Mouse (Mus musculus): ENCODE data around the gene Nr4a3. TPM values are rescaled to one million over a fixed set of nuclear protein-coding genes. Genes with fewer than 3 reads are reported as not detected.
A peak's percentile ranks its signal among the peaks of the same experiment; 100 is the strongest.

Nr4a3 gene
- total and polyA plus RNA-seq, 3 experiments = 0.17 TPM; not detected in 2

DNA sequence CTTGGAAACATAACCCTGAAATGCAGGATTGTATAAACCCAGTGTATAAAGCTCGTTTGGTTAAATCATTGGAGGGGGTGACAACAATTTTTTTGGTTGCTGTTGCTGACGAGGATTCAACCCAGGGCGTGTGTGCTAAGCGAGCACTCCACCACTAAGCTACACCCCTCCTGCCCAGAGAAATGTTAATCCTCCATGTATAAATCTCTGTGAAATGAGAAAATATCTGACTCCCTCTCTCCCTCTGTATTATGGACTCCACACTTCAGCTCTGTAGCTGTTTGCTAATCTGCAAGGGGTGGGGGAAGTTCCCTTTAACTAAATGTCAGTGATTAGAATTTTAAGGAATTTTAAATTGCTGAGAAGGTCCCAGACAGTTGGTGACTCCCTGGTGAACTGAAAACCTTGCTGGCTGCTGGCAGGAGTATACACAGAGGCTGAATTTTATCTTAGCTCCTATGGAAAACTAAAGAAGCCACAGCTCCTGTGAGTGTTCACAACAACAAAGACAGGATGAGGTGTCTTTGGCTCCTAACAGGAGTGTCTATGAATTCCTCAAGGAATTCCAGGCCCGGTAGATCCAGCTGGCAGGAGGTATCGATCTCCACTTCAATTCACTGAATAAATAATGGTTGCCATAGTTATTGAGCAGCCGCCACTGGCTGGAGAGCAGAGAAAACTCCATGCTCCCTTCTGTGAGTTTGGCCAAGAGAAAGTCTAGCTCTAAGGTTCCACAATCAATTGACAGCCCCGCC is 34.5 kb downstream of the Nr4a3 start:
- H3K27me3 ChIP-seq (ENCODE audit: control insufficient read depth in 1 of 2, insufficient read depth in 2 of 2, low read length in 2 of 2) = no peaks in the 10 kb centered on the region; a peak in 2 of 4 replicates
- TF ChIP-seq UBTF (IDR thresholded peaks at IDR 0.05; ENCODE audit: borderline replicate concordance, insufficient read depth, low read depth, low read length) = no peak
- TF ChIP-seq POLR2AphosphoS5 (IDR thresholded peaks at IDR 0.05; ENCODE audit: borderline replicate concordance, low read depth, low read length) = no peak
- TF ChIP-seq MYC (IDR thresholded peaks at IDR 0.05; ENCODE audit: low read depth, low read length) = no peak
- no peak for TF ChIP-seq NRF1 (IDR thresholded peaks at IDR 0.05; ENCODE audit: insufficient read depth, low read depth, low read length, poor library complexity, severe bottlenecking)
- TF ChIP-seq MAFK (IDR thresholded peaks at IDR 0.05; ENCODE audit: borderline replicate concordance, low read depth, low read length) = no peak
- TF ChIP-seq CHD2 (IDR thresholded peaks at IDR 0.05; ENCODE audit: low read length) = no peak
- TF ChIP-seq ZKSCAN1 (IDR thresholded peaks at IDR 0.05; ENCODE audit: low read depth, low read length) = no peak
- no peak for TF ChIP-seq HCFC1 (IDR thresholded peaks at IDR 0.05; ENCODE audit: low read depth, low read length)
- TF ChIP-seq POLR2A (IDR thresholded peaks at IDR 0.05; ENCODE audit: control insufficient read depth in 1 of 2, insufficient read depth in 1 of 2, low read depth in 1 of 2, low read length in 2 of 2, poor library complexity in 1 of 2) = no peak
- TF ChIP-seq JUND (IDR thresholded peaks at IDR 0.05; ENCODE audit: low read depth, low read length) = no peak
- TF ChIP-seq CTCF (IDR thresholded peaks at IDR 0.05 in 2 of 3, conservative IDR thresholded peaks at IDR 0.05 in 1 of 3; ENCODE audit: control insufficient read depth in 1 of 3, insufficient read depth in 1 of 3, low read depth in 2 of 3, low read length in 3 of 3, poor library complexity in 1 of 3, severe bottlenecking in 1 of 3) = no peak
- TF ChIP-seq USF1 (IDR thresholded peaks at IDR 0.05; ENCODE audit: low read depth, low read length) = no peak
- no peak for TF ChIP-seq BHLHE40 (IDR thresholded peaks at IDR 0.05; ENCODE audit: borderline replicate concordance, low read depth, low read length)
- no peak for TF ChIP-seq ZC3H11A (IDR thresholded peaks at IDR 0.05; ENCODE audit: low read depth, low read length)
- TF ChIP-seq EP300 (IDR thresholded peaks at IDR 0.05; ENCODE audit: low read depth in 1 of 2, low read length in 2 of 2) = no peak
- TF ChIP-seq GATA1 (IDR thresholded peaks at IDR 0.05; ENCODE audit: low read depth, low read length) = no peak
- no peak for TF ChIP-seq ETS1 (IDR thresholded peaks at IDR 0.05; ENCODE audit: low read depth, low read length)
- no peak for TF ChIP-seq ZMIZ1 (IDR thresholded peaks at IDR 0.05; ENCODE audit: low read depth, low read length)
- peaks cover 0 to 14% of the 10 kb centered on the region in 2 experiments; a peak in 2 of 4 replicates for H3K36me3 ChIP-seq (ENCODE audit: control insufficient read depth in 1 of 2, insufficient read depth in 2 of 2, low read length in 2 of 2)
- no peak for DNase-seq (ENCODE audit: low read depth, low spot score)
- H3K4me3 ChIP-seq (ENCODE audit: control insufficient read depth in 1 of 2, insufficient read depth in 1 of 2, low read depth in 2 of 2, low read length in 2 of 2) = no peak overlapping the region
- no peaks in the 10 kb centered on the region for H3K79me2 ChIP-seq (ENCODE audit: control insufficient read depth, insufficient read depth, low read length, poor library complexity)
- H3K9ac ChIP-seq (ENCODE audit: control insufficient read depth, low read depth, low read length, poor library complexity, severe bottlenecking) = no peak overlapping the region
- H3K4me1 ChIP-seq (ENCODE audit: control insufficient read depth in 1 of 2, insufficient read depth in 2 of 2, low read length in 2 of 2) = peaks cover 5 to 22% of the 10 kb centered on the region in 2 experiments; a peak in 3 of 4 replicates
- H3K27ac ChIP-seq (ENCODE audit: control insufficient read depth, low read depth, low read length) = no peak overlapping the region
- no peaks in the 10 kb centered on the region for H3K9me3 ChIP-seq (replicated peaks; ENCODE audit: insufficient read depth, low read length)

DNA sequence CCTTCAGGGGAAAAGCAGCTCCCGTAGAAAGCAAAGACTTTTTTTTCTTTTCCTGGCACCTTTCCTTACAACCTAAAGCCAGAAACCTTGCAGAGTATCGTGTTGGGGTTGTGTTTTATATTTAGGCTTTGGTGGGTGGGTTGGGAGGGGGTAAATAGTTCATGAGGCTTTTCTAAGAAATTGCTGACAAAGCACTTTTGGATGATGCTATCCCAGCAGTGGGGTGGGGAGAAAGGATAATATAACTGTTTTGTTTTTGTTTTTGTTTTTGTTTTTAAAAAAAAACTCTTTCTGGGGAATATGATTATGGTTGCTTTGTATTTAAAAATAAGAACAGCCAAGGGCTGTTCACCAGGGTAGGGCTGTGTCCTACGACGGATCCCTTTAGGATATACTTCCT is 38.5 kb downstream of the Nr4a3 start:
- no peak for DNase-seq (ENCODE audit: low read depth, low spot score)
- TF ChIP-seq TCF12 (IDR thresholded peaks at IDR 0.05; ENCODE audit: low read depth, low read length) (no peak), CHD2 (IDR thresholded peaks at IDR 0.05; ENCODE audit: low read length) (no peak), MAFK (IDR thresholded peaks at IDR 0.05; ENCODE audit: borderline replicate concordance, low read depth, low read length) (peak; percentile 89), GABPA (IDR thresholded peaks at IDR 0.05; ENCODE audit: low read depth, low read length) (no peak), SIN3A (IDR thresholded peaks at IDR 0.05; ENCODE audit: low read length) (no peak)
- Histone ChIP-seq H3K27ac (ENCODE audit: control insufficient read depth, low read depth, low read length) (no peak overlapping the region), H3K4me1 (ENCODE audit: control insufficient read depth in 1 of 2, insufficient read depth in 2 of 2, low read length in 2 of 2) (peaks cover 0 to 11% of the 10 kb centered on the region in 2 experiments; a peak in 2 of 4 replicates), H3K9ac (ENCODE audit: control insufficient read depth, low read depth, low read length, poor library complexity, severe bottlenecking) (no peak overlapping the region), H3K36me3 (ENCODE audit: control insufficient read depth in 1 of 2, insufficient read depth in 2 of 2, low read length in 2 of 2) (peaks cover 0 to 6% of the 10 kb centered on the region in 2 experiments; a peak in 2 of 4 replicates), H3K79me2 (ENCODE audit: control insufficient read depth, insufficient read depth, low read length, poor library complexity) (no peaks in the 10 kb centered on the region), H3K4me3 (ENCODE audit: control insufficient read depth in 1 of 2, insufficient read depth in 1 of 2, low read depth in 2 of 2, low read length in 2 of 2) (no peak overlapping the region), H3K27me3 (ENCODE audit: control insufficient read depth in 1 of 2, insufficient read depth in 2 of 2, low read length in 2 of 2) (no peaks in the 10 kb centered on the region; a peak in 2 of 4 replicates), H3K9me3 (replicated peaks; ENCODE audit: insufficient read depth, low read length) (no peaks in the 10 kb centered on the region)

Data from MEL (cell line).